Mouse (Mus musculus): Measurements from ENCODE around the gene Olfr628.
"Not testable (repeated sequence)": the region's sequence is repeated elsewhere in the genome, so short reads cannot be mapped to it uniquely, and the experiment has no call there.

Gene Olfr628

DNA sequence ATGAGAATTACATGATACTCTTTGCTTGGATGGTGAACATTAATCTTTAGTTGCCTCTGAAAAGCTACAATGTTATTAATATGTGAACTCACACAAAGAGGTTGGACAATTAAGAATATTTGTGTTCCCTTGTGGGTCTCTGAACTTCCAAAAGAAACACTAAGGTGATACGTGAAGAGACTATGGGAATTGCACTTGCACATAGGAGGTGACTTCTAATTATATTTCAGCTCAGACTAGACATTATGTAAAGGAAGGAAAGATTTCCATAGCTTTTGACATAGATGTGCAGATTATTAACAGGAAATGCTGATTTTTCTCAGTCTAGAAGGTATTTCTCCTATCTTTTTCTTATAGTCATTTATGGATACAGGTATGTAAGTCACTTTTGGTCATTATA lies at the start of gene Olfr628:
Gene Olfr628 (plus strand): TSS at position 301 of the 400 bp plus-strand sequence.
- no peak for DNase-seq (ENCODE audit: low read depth, low spot score)

- no peak for DNase-seq (ENCODE audit: low read depth, low spot score)
Measured at GRCm38 (mm10) chr7:103682420-103682819, 47.8 kb upstream of the Olfr628 start, which contains the start of gene Olfr625-ps1. Gene Olfr625-ps1, plus strand, starts transcription at chr7:103682720.

DNA sequence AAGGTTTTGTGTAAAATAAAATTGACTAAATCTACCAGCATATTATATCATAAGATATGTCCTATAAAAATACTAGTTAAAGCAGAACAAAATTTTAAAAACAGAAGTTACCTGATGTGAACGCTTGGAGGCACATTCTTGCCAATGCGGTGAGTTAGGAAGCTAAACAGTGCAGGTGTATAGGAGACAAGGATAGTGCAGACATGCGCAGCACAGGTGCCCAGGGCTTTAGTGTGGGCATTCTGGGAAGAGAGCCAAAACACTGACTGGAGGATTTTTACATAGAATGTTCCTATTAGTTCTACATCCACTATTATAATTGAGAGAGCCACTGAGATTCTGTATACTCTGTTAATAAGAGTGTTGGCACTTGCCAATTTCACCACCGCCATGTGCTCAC lies 30.7 kb upstream of the Olfr628 start:
- DNase-seq (ENCODE audit: low read depth, low spot score): no peak

DNA sequence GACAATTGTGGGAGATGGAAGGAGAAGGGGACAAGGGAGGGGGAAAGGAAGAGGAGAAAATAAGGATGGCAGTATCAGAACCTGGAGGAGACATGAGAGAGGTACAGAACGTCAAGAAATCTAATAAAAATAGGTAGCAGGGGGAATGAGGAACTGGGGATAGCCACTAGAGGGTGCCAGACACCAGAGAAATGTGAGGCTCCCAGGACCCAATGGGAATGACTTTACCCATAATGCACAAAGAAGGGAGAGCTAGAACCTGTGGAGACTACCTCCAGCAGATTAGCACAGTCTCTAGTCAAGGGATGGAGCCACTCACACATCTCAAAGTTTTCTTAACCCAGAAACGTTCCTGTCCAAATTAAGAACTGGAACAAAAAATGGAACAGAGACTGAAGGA lies 18.1 kb upstream of the Olfr628 start:
- no peak for DNase-seq (ENCODE audit: low read depth, low spot score)

- no peak for DNase-seq (ENCODE audit: low read depth, low spot score)
Measured at GRCm38 (mm10) chr7:103714371-103714770, 15.8 kb upstream of the Olfr628 start, which contains the start of gene Olfr243. Gene Olfr243, plus strand, starts transcription at chr7:103714671.

GRCm38 (mm10) chr7:103716398-103716797 lies 13.8 kb upstream of the Olfr628 start:
- DNase-seq (ENCODE audit: low read depth, low spot score): not testable (repeated sequence)

GRCm38 (mm10) chr7:103744843-103745242 lies 14.7 kb downstream of the Olfr628 start, which contains the start of gene Olfr629:
Gene Olfr629, minus strand, starts transcription at chr7:103744943.
- no peak for DNase-seq (ENCODE audit: low read depth, low spot score)

GRCm38 (mm10) chr7:103757233-103757632 lies 27.1 kb downstream of the Olfr628 start, which contains the start of gene Olfr630:
Gene Olfr630, minus strand, starts transcription at chr7:103757333.
- DNase-seq (ENCODE audit: low read depth, low spot score): no peak

DNA sequence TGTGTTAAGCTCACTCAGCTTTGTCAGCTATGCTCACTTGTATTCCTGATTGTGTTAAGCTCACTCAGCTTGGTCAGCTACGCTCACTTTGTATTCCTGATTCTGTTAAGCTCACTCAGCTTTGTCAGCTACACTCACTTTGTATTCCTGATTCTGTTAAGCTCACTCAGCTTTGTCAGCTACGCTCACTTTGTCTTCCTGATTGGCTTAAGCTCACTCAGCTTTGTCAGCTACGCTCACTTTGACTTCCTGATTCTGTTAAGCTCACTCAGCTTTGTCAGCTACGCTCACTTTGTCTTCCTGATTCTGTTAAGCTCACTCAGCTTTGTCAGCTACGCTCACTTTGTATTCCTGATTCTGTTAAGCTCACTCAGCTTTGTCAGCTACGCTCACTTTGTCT lies 32.0 kb downstream of the Olfr628 start:
- not testable (repeated sequence) for DNase-seq (ENCODE audit: low read depth, low spot score)

GRCm38 (mm10) chr7:103767687-103768086 lies 37.5 kb downstream of the Olfr628 start:
- DNase-seq (ENCODE audit: low read depth, low spot score): not testable (repeated sequence)

DNA sequence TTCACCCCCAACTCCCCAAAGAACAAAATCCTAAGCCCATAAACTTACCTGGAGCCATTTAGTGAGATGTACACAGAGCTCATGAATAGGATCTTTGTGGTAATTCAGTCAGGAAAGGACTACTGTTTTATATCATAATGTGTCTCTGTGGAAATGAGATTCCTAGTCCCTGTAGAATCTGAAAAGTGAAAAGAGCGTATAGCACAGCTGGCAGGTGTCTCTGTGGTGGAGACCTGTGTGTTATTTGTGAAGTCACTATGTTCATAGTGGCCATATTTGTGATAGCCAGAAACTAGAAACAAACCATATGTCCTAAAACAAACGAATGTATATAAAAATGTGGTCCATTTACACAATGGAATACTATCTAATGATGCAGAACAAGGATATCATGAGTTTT lies 41.3 kb downstream of the Olfr628 start, which contains the start of gene Olfr69:
Gene Olfr69 (minus strand): TSS at position 101 of the 400 bp plus-strand sequence.
- no peak for DNase-seq (ENCODE audit: low read depth, low spot score)

DNA sequence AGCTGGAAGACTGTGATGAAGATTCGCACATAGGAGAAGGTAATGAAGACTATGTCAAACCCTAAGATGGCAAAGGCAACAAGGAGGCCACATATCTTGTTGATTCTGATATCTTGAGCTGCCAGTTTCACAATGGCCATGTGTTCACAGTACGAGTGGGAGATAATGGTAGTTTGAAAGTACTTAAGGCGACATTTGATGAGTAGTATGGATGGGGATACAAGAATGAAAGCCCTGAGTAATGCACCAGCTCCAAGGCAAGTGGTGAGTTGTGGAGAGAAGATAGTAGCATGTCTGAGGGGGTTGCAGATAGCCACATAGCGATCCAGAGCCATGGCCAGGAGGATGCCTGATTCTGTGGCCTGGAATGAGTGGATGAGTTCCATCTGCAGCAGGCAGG lies 47.5 kb downstream of the Olfr628 start:
- not testable (repeated sequence) for DNase-seq (ENCODE audit: low read depth, low spot score)

DNA sequence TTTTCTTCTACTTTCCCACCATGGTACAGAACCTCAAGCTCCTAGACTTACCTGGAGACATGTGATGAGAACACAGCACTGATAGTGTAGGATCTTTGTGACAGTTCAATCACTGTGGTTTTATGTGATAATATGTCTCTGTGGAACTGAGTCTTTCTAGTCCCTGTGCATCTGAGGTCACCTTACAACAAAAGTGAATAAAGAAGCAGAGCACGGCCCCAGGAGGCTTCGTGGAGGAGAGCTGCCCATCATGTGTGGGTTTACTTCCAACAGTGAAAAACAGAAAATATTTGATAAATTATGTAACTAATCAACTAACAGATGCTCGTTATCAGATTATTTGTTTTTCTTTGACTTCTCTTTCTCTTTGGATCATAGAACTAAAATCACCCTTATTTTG lies 49.4 kb downstream of the Olfr628 start, which contains the start of gene Olfr68:
Gene Olfr68 (minus strand): TSS at position 101 of the 400 bp plus-strand sequence.
- DNase-seq (ENCODE audit: low read depth, low spot score): no peak
